Mouse (Mus musculus) CH12.LX (cell line): ENCODE data around the gene Col9a2. TPM values are rescaled to one million over a fixed set of nuclear protein-coding genes. Genes with fewer than 3 reads are reported as not detected.

Source experiments
- DNase-seq: peaks from one replicate; pipeline ENCODE4 v3.0.0-alpha.2; 2013; ENCODE audit errors: extremely low read depth
- H3K27ac ChIP-seq: 2 replicates; pipeline ENCODE4 v1.5.1; 2012; ENCODE audit warnings: low read depth, mild to moderate bottlenecking, control low read depth, moderate library complexity; ENCODE audit not compliant: insufficient read depth
- H3K27me3 ChIP-seq: replicated peaks from 2 replicates; pipeline ENCODE3; 2012; ENCODE audit warnings: inconsistent platforms
- H3K36me3 ChIP-seq, 2 experiments: replicated peaks in 1 of 2; 2 replicates each; pipeline versions ENCODE3 to v1.6.1; 2012; ENCODE audit warnings: inconsistent platforms in 1 of 2, low read length in 1 of 2, mild to moderate bottlenecking in 1 of 2, mixed read lengths in 1 of 2, moderate library complexity in 1 of 2; ENCODE audit not compliant: control insufficient read depth in 1 of 2, insufficient read depth in 1 of 2
- H3K4me1 ChIP-seq, 2 experiments: 2 replicates each; pipeline ENCODE4 v1.6.1; 2012; ENCODE audit warnings: inconsistent platforms in 1 of 2, moderate library complexity in 1 of 2; ENCODE audit not compliant: insufficient read depth in 2 of 2, control insufficient read depth in 1 of 2
- H3K4me2 ChIP-seq: 2 replicates; pipeline ENCODE4 v1.6.1; 2012; ENCODE audit warnings: low read depth, mild to moderate bottlenecking, control low read depth; ENCODE audit not compliant: poor library complexity, insufficient read depth, severe bottlenecking
- H3K4me3 ChIP-seq, 3 experiments: fragments of 150-350 bp in 1 of 3; sonication (generic) in 1 of 3; replicated peaks in 1 of 3; 2 replicates each; pipeline versions ENCODE3 to v1.5.1; 2011 to 2012; ENCODE audit warnings: low read depth in 2 of 3, low read length in 2 of 3, mild to moderate bottlenecking in 2 of 3, moderate library complexity in 2 of 3, control low read depth in 1 of 3, improper control_type of control experiment in 1 of 3, inconsistent platforms in 1 of 3, mixed read lengths in 1 of 3; ENCODE audit not compliant: poor library complexity in 1 of 3
- H3K79me2 ChIP-seq: replicated peaks from 2 replicates; pipeline ENCODE4 v1.6.1; 2012; ENCODE audit warnings: mild to moderate bottlenecking, moderate library complexity; ENCODE audit not compliant: control insufficient read depth, poor library complexity, insufficient read depth, severe bottlenecking; ENCODE audit errors: extremely low read depth
- H3K9ac ChIP-seq: 2 replicates; pipeline ENCODE4 v1.6.1; 2012; ENCODE audit warnings: low read depth, mild to moderate bottlenecking, control low read depth, moderate library complexity; ENCODE audit not compliant: insufficient read depth
- H3K9me3 ChIP-seq: replicated peaks from 2 replicates; pipeline ENCODE3; 2012; ENCODE audit warnings: low read length, inconsistent platforms, mixed read lengths
- ELF1 ChIP-seq: IDR thresholded peaks from 2 replicates; pipeline ENCODE4 v1.6.1; 2014; ENCODE audit warnings: low read depth, mild to moderate bottlenecking, inconsistent platforms, low read length, improper control_type of control experiment
- IRF4 ChIP-seq: IDR thresholded peaks from 2 replicates; pipeline ENCODE4 v1.6.1; 2014; ENCODE audit warnings: low read depth, mild to moderate bottlenecking, inconsistent platforms, low read length, improper control_type of control experiment
- MAFK ChIP-seq: IDR thresholded peaks from 2 replicates; pipeline ENCODE4 v1.6.1; 2011; ENCODE audit warnings: low read length, improper control_type of control experiment; ENCODE audit not compliant: insufficient replicate concordance
- MAX ChIP-seq: IDR thresholded peaks from 2 replicates; pipeline ENCODE4 v1.6.1; 2011; ENCODE audit warnings: low read length, improper control_type of control experiment
- NELFE ChIP-seq: IDR thresholded peaks from 2 replicates; pipeline ENCODE4 v1.6.1; 2011; ENCODE audit warnings: low read depth, low read length, improper control_type of control experiment
- POLR2A ChIP-seq: IDR thresholded peaks from 2 replicates; pipeline ENCODE4 v1.6.1; 2011; ENCODE audit warnings: low read depth, mild to moderate bottlenecking, improper control_type of control experiment, low read length
- SMC3 ChIP-seq: IDR thresholded peaks from 2 replicates; pipeline ENCODE4 v1.6.1; 2011; ENCODE audit warnings: low read depth, low read length, improper control_type of control experiment
- TCF12 ChIP-seq: IDR thresholded peaks from 2 replicates; pipeline ENCODE4 v1.6.1; 2014; ENCODE audit warnings: low read depth, mild to moderate bottlenecking, inconsistent platforms, low read length, improper control_type of control experiment
- UBTF ChIP-seq: IDR thresholded peaks from 2 replicates; pipeline ENCODE4 v1.6.1; 2012; ENCODE audit warnings: low read depth, mild to moderate bottlenecking, inconsistent platforms, low read length, improper control_type of control experiment, moderate library complexity
- USF2 ChIP-seq: conservative IDR thresholded peaks from 2 replicates; pipeline ENCODE4 v1.6.1; 2011; ENCODE audit warnings: low read depth, low read length, improper control_type of control experiment
- ZKSCAN1 ChIP-seq: IDR thresholded peaks from 2 replicates; pipeline ENCODE4 v1.6.1; 2012; ENCODE audit warnings: low read depth, inconsistent platforms, low read length, improper control_type of control experiment, borderline replicate concordance
- ZNF384 ChIP-seq: IDR thresholded peaks from 2 replicates; pipeline ENCODE4 v1.6.1; 2012; ENCODE audit warnings: low read depth, low read length, improper control_type of control experiment, inconsistent platforms
- dilution Hi-C: fragments of 300-500 bp; cut with MboI; formaldehyde crosslinking; loops from 2 replicates; pipeline ENCODE4 v1.14.3; 2020; ENCODE audit warnings: low sequenced_read_pairs; ENCODE audit not compliant: extremely low pct_unique_long_range_greater_than_20kb, extremely low pct_ligation_motif_present
- in situ Hi-C: fragments of 300-500 bp; cut with MboI; formaldehyde crosslinking; loops from 3 replicates; pipeline ENCODE4 v1.14.3; 2019; ENCODE audit warnings: low sequenced_read_pairs, low pct_ligation_motif_present, low pct_unique_long_range_greater_than_20kb, mixed read lengths
- polyA plus RNA-seq: library from polyadenylated mRNA; unstranded; fragments of >175 nt; gene quantifications from 2 replicates; pipeline ENCODE4 v1.2.1, GENCODE M21; 2012; ENCODE audit warnings: low read depth; ENCODE audit not compliant: insufficient read length
- total RNA-seq, 2 experiments: library from RNA; depleted of rRNA; stranded (reverse); fragments of 300-350 nt in 1 of 2; fragments of >200 nt in 1 of 2; gene quantifications; 2 replicates each; pipeline ENCODE4 v1.2.3; 2012 to 2014

The Col9a2 gene
- total and polyA plus RNA-seq, 3 experiments: not detected

DNA sequence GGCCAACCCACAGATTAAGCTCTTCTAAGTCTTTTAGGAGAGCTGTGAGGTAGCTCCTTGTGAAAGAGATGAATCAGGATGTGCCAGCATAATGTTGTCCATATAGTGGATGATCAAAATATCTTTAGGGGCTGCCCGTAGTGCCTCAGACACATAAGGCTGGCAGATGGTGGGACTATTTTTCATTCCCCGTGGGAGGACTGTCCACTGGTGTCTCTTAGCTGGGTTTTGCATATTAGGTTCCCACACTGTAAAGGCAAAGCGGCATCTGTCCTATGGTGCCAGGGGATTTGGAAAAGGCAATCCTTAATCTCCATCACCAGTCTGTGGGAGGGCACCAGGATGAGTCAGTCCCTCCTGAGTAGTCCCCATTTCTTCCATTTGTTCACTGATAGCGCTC lies 64.1 kb downstream of the Col9a2 start:
- H3K4me1 ChIP-seq: peaks cover 0 to 3% of the 10 kb centered on the region in 2 experiments; a peak in 2 of 4 replicates
- H3K36me3 ChIP-seq: no peaks in the 10 kb centered on the region
- H3K9ac ChIP-seq: no peak overlapping the region
- no peaks in the 10 kb centered on the region for H3K9me3 ChIP-seq
- dilution Hi-C loops (no loop called here), in situ Hi-C loops (no loop called here)
- H3K4me2 ChIP-seq: no peak overlapping the region
- TF ChIP-seq MAFK (no peak), IRF4 (no peak), POLR2A (no peak), TCF12 (no peak), UBTF (no peak), SMC3 (no peak), ELF1 (no peak), ZKSCAN1 (no peak), MAX (no peak), NELFE (no peak), USF2 (no peak), ZNF384 (no peak)
- no peaks in the 10 kb centered on the region for H3K79me2 ChIP-seq
- H3K27ac ChIP-seq: no peak overlapping the region
- DNase-seq: no peak
- no peak overlapping the region for H3K4me3 ChIP-seq
- peaks cover 31% of the 10 kb centered on the region for H3K27me3 ChIP-seq

Other genes with a start within 250 kb of the Col9a2 start
- gene Nfyc, start 207.8 kb upstream of the Col9a2 start, total RNA-seq (2012; rRNA removed): 33.6 and 39.9 TPM in 2 replicates
- 36.7 and 41.0 TPM in 2 replicates for gene Nfyc, start 207.8 kb upstream of the Col9a2 start, total RNA-seq (2014; rRNA removed)
- gene Nfyc, start 207.8 kb upstream of the Col9a2 start, polyA plus RNA-seq: 44.4 and 51.1 TPM in 2 replicates
- gene Rims3, start 184.6 kb upstream of the Col9a2 start, total RNA-seq (2012; rRNA removed): 0.04 and 0.17 TPM in 2 replicates
- 0.05 TPM in 1 of 2 replicates, not detected in the other for gene Rims3, start 184.6 kb upstream of the Col9a2 start, total RNA-seq (2014; rRNA removed)
- 0.08 and 0.13 TPM in 2 replicates for gene Rims3, start 184.6 kb upstream of the Col9a2 start, polyA plus RNA-seq
- 13.4 and 13.9 TPM in 2 replicates for gene Exo5, start 114.4 kb upstream of the Col9a2 start, total RNA-seq (2012; rRNA removed)
- gene Exo5, start 114.4 kb upstream of the Col9a2 start, total RNA-seq (2014; rRNA removed): 17.4 and 23.0 TPM in 2 replicates
- gene Exo5, start 114.4 kb upstream of the Col9a2 start, polyA plus RNA-seq: 24.0 and 25.3 TPM in 2 replicates
- gene Zfp69, start 87.7 kb upstream of the Col9a2 start, total RNA-seq (2012; rRNA removed): 0.71 and 0.89 TPM in 2 replicates
- gene Zfp69, start 87.7 kb upstream of the Col9a2 start, total RNA-seq (2014; rRNA removed): 0.46 and 0.72 TPM in 2 replicates
- gene Zfp69, start 87.7 kb upstream of the Col9a2 start, polyA plus RNA-seq: 1.3 and 2.2 TPM in 2 replicates
- 27.4 and 29.1 TPM in 2 replicates for gene Smap2, start 22.1 kb upstream of the Col9a2 start, total RNA-seq (2012; rRNA removed)
- gene Smap2, start 22.1 kb upstream of the Col9a2 start, total RNA-seq (2014; rRNA removed): 20.0 and 20.1 TPM in 2 replicates
- 110 and 111 TPM in 2 replicates for gene Smap2, start 22.1 kb upstream of the Col9a2 start, polyA plus RNA-seq
- 22.3 and 30.4 TPM in 2 replicates for gene Zmpste24, start 58.9 kb downstream of the Col9a2 start, total RNA-seq (2012; rRNA removed)
- gene Zmpste24, start 58.9 kb downstream of the Col9a2 start, total RNA-seq (2014; rRNA removed): 55.7 and 58.1 TPM in 2 replicates
- 52.8 and 59.1 TPM in 2 replicates for gene Zmpste24, start 58.9 kb downstream of the Col9a2 start, polyA plus RNA-seq
- not detected in 2 replicates for gene Tmco2, start 69.8 kb downstream of the Col9a2 start, total RNA-seq (2012; rRNA removed)
- not detected in 2 replicates for gene Tmco2, start 69.8 kb downstream of the Col9a2 start, total RNA-seq (2014; rRNA removed)
- gene Tmco2, start 69.8 kb downstream of the Col9a2 start, polyA plus RNA-seq: not detected in 2 replicates
- 13.2 and 17.4 TPM in 2 replicates for gene Rlf, start 175.7 kb downstream of the Col9a2 start, total RNA-seq (2012; rRNA removed)
- 25.1 and 25.5 TPM in 2 replicates for gene Rlf, start 175.7 kb downstream of the Col9a2 start, total RNA-seq (2014; rRNA removed)
- 8.8 and 9.4 TPM in 2 replicates for gene Rlf, start 175.7 kb downstream of the Col9a2 start, polyA plus RNA-seq